Mouse (Mus musculus) embryonic fibroblast, embryonic 13.5 days (primary cell): ENCODE measurements around the gene Clec4f.

Experiments used
- CTCF ChIP-seq: IDR thresholded peaks from 2 replicates; pipeline ENCODE4 v1.5.1; 2011; ENCODE audit warnings: mild to moderate bottlenecking, control low read depth, low read length, moderate library complexity, borderline replicate concordance; ENCODE audit not compliant: insufficient read depth
- POLR2A ChIP-seq: IDR thresholded peaks from 2 replicates; pipeline ENCODE4 v1.6.1; 2011; ENCODE audit warnings: low read depth, mild to moderate bottlenecking, control low read depth, low read length, moderate library complexity

DNA sequence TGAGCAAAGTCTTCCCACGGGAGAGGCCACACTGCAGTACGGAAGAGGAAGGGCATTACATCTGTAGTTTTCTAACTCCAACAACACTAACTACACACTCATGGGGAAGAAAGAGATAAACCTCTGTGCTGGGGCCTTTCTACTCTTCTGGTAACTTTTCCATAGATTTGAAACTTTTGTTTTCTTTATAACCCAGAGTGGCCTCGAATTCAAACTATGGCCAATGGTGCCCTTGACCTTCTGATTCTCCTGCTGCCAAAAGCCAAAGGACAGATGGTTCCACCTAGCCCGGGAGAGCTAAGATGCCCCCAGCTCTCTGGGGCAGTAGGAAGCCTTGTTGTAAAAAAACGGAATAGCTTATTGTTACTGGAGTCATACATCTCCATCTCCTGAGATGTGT lies 44.0 kb upstream of the Clec4f start:
- TF ChIP-seq CTCF (no peak), POLR2A (no peak)
